ENCODE assay signal across 7 mouse cellular contexts in genomic region chr2:34407596-34407995, GRCm38 (mm10). TPM values are rescaled to one million over a fixed set of nuclear protein-coding genes. Genes with fewer than 3 reads are reported as not detected.
DNase-seq lines count a peak whose midpoint lies in the region; ATAC-seq and TF ChIP-seq lines count a peak whose summit lies in the region.

No protein-coding gene starts in this region.

- H3K4me2 ChIP-seq in stomach, embryonic 14.5 days (replicated peaks; ENCODE audit: low read depth, low read length) = peak overlapping the region; percentile 69

- H3K27ac ChIP-seq in embryonic fibroblast, embryonic 13.5 days (ENCODE audit: insufficient read depth, low read length) = no peak overlapping the region
- no peak overlapping the region for H3K27ac ChIP-seq in stomach, embryonic 14.5 days (ENCODE audit: low read length)

- peak; percentile 5 for DNase-seq in liver
- DNase-seq in urinary bladder, postnatal 25 days (ENCODE audit: low spot score) = no peak
- no peak for DNase-seq in spleen, postnatal 10 days (ENCODE audit: low spot score in 2 of 2)

- TF ChIP-seq CTCF in embryonic fibroblast, embryonic 13.5 days (IDR thresholded peaks at IDR 0.05; ENCODE audit: borderline replicate concordance, insufficient read depth, low read length) = no peak

- no peaks in the 10 kb centered on the region for H3K9me3 ChIP-seq in megakaryocyte, embryonic 14.5 days
- no peaks in the 10 kb centered on the region for H3K9me3 ChIP-seq in stomach, embryonic 14.5 days (ENCODE audit: control insufficient read depth, low read depth, low read length)

- no peaks in the 10 kb centered on the region for H3K36me3 ChIP-seq in megakaryocyte, embryonic 14.5 days (replicated peaks; ENCODE audit: low read length)
- H3K36me3 ChIP-seq in stomach, embryonic 14.5 days (ENCODE audit: control insufficient read depth, insufficient read depth, low read length) = no peaks in the 10 kb centered on the region

- H3K9ac ChIP-seq in stomach, embryonic 14.5 days (replicated peaks; ENCODE audit: low read depth, low read length) = no peak overlapping the region

- no peak for ATAC-seq in megakaryocyte, adult 5-6 weeks (ENCODE audit: poor library complexity, severe bottlenecking)
- ATAC-seq in stomach, embryonic 14.5 days (ENCODE audit: insufficient number of reproducible peaks, insufficient read depth, low FRiP score, low read depth) = no peak

- H3K4me1 ChIP-seq in megakaryocyte, embryonic 14.5 days = peaks cover 54% of the 10 kb centered on the region
- H3K4me1 ChIP-seq in embryonic fibroblast, embryonic 13.5 days (ENCODE audit: control insufficient read depth, insufficient read depth, low read length) = peaks cover 5% of the 10 kb centered on the region; the same call in 1 of the 2 replicates
- peaks cover 5% of the 10 kb centered on the region for H3K4me1 ChIP-seq in stomach, embryonic 14.5 days (ENCODE audit: control insufficient read depth, insufficient read depth, low read length)

- no peaks in the 10 kb centered on the region for H3K27me3 ChIP-seq in megakaryocyte, embryonic 14.5 days (replicated peaks)
- H3K27me3 ChIP-seq in stomach, embryonic 14.5 days (ENCODE audit: control insufficient read depth, insufficient read depth, low read length) = no peaks in the 10 kb centered on the region

- 45% methylated on average over 7 of the region's 7 CpGs for WGBS in stomach, embryonic 14.5 days

- TF ChIP-seq POLR2A in embryonic fibroblast, embryonic 13.5 days (IDR thresholded peaks at IDR 0.05; ENCODE audit: low read depth, low read length) = no peak

- peak overlapping the region; percentile 99 for H3K4me3 ChIP-seq in megakaryocyte, embryonic 14.5 days (replicated peaks)
- H3K4me3 ChIP-seq in embryonic fibroblast, embryonic 13.5 days (ENCODE audit: insufficient read depth, low read length) = peak overlapping the region; percentile 92
- H3K4me3 ChIP-seq in stomach, embryonic 14.5 days (ENCODE audit: low read depth, low read length) = peak overlapping the region; percentile 85

RNA-seq across cellular contexts. Expression of gene Mapkap1, which starts 1.0 kb away (rescaled TPM):
- 72.5 and 74.6 TPM in 2 replicates for polyA plus RNA-seq in megakaryocyte, embryonic 14.5 days (2012; ENCODE audit: insufficient read depth, low replicate concordance)
- 22.1 and 29.7 TPM in 2 replicates for total RNA-seq in megakaryocyte, adult 5-6 weeks (2015)
- total RNA-seq in megakaryocyte, adult 5-6 weeks (2017) = 37.8 and 40.2 TPM in 2 replicates
- polyA plus RNA-seq in embryonic fibroblast, embryonic 13.5 days (2011; ENCODE audit: insufficient read length, low read depth, missing spikeins) = 60.3 and 84.9 TPM in 2 replicates
- polyA plus RNA-seq in stomach, embryonic 14.5 days (2014; fragmentation: Nextera tagmentation; extraction: Ambion mirVana) = 90.7 and 91.1 TPM in 2 replicates

RNA-seq across cellular contexts. Expression of gene Pbx3, which starts 34.7 kb away (rescaled TPM):
- 3.8 and 8.4 TPM in 2 replicates for polyA plus RNA-seq in megakaryocyte, embryonic 14.5 days (2012; ENCODE audit: insufficient read depth, low replicate concordance)
- 19.8 and 21.7 TPM in 2 replicates for total RNA-seq in megakaryocyte, adult 5-6 weeks (2015)
- 11.9 and 12.2 TPM in 2 replicates for total RNA-seq in megakaryocyte, adult 5-6 weeks (2017)
- polyA plus RNA-seq in embryonic fibroblast, embryonic 13.5 days (2011; ENCODE audit: insufficient read length, low read depth, missing spikeins) = 32.3 and 48.0 TPM in 2 replicates
- 35.3 and 35.7 TPM in 2 replicates for polyA plus RNA-seq in stomach, embryonic 14.5 days (2014; fragmentation: Nextera tagmentation; extraction: Ambion mirVana)
